Mouse (Mus musculus): ENCODE measurements around the gene Slf2. TPM values are rescaled to one million over a fixed set of nuclear protein-coding genes. Genes with fewer than 3 reads are reported as not detected.

Slf2 gene
- total RNA-seq, 2 experiments from 2014 or later = 11.9 to 14.5 TPM

DNA sequence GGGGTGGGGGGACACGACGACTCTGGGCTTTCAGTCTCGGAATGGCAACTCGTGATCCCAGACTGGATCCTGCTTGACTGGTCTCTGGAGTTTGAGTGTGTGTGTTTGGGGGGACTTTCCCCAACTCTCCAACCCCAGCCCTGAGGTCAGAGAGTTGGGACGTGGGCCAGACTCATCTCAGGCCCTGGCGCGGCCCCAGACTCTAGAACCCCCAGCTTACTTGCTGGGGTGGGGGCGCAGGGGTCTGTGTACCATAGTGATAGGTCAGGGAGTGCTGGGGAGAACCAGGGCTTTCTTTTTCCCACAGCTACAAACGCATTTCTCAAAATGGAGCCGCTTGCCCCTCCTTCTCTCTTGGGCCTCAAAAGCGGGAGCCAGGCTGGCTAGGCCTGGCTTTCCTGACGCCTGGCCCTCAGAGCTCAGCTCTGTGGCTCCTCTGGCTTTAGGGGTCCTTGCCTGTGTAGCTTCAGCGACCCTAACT lies 87.4 kb downstream of the Slf2 start:
- intact Hi-C loops (cut with DNase I) = no loop called here
- DNase-seq = peak; percentile 60
- no peak for TF ChIP-seq CTCF (IDR thresholded peaks at IDR 0.05)
- Histone ChIP-seq H3K27ac (peak overlapping the region; percentile 94), H3K4me3 (peak overlapping the region; percentile 80)

DNA sequence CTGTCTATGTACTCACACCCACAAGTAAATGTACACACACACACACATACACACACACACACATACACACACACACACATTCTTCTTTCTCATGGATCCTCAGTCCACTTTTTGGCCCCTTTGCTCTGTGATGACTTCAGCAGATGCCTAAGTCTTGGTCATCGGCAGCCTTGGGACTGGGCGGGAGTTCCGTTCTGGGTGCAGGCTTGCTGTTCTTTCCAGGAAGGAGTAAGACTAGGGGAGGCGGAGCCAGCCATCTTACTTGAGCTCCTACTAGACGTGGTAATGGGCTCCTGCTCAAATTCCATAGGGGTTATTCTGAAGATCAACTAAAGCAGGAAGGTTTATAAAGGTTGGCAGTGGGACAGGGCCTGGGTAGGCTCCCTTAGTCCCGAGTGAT lies 89.4 kb downstream of the Slf2 start:
- TF ChIP-seq CTCF (IDR thresholded peaks at IDR 0.05) = no peak
- peak overlapping the region; percentile 80 for H3K4me3 ChIP-seq
- peak overlapping the region; percentile 94 for H3K27ac ChIP-seq
- intact Hi-C loops (cut with DNase I) = no loop called here
- peak; percentile 85 for DNase-seq

DNA sequence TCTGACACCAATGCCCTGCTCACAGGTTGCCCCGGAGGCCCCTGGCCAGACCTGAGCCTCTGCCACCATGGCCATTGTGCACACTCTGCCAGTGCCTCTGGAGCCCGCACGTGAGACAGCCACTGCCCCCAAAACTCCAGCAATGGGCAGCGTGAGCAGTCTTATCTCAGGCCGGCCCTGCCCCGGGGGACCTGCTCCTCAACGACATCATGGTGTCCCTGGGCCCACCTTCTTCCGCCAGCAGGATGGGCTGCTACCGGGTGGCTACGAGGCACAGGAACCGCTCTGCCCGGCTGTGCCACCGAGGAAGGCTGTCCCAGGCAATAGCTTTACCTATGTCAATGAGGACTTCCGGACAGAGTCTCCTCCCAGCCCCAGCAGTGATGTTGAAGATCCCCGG lies 90.4 kb downstream of the Slf2 start:
- DNase-seq = peak; percentile 31
- intact Hi-C loops (cut with DNase I) = no loop called here
- no peak for TF ChIP-seq CTCF (IDR thresholded peaks at IDR 0.05)
- Histone ChIP-seq H3K4me3 (peak overlapping the region; percentile 80), H3K27ac (peak overlapping the region; percentile 94)

DNA sequence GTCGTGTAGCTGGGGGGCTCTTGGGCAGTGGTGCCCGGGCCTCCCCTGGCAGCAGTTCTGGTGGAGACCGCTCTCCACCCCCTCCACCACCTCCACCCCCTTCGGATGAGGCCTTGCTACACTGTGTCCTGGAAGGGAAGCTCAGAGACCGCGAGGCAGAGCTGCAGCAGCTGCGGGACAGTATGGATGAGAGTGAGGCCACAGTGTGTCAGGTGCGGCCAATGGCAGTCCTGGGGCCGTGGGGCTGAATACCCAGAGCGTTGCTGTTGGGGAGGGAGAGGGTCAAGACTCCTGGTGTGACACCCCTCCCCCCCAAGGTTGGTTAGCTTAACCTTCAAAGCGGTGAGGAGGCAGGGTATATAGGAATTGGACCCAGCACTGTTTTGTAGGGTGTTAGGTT lies 93.0 kb downstream of the Slf2 start:
- no peak for TF ChIP-seq CTCF (IDR thresholded peaks at IDR 0.05)
- intact Hi-C loops (cut with DNase I) = no loop called here
- Histone ChIP-seq H3K4me3 (no peak overlapping the region), H3K27ac (peak overlapping the region; percentile 51)
- peak; percentile 45 for DNase-seq

DNA sequence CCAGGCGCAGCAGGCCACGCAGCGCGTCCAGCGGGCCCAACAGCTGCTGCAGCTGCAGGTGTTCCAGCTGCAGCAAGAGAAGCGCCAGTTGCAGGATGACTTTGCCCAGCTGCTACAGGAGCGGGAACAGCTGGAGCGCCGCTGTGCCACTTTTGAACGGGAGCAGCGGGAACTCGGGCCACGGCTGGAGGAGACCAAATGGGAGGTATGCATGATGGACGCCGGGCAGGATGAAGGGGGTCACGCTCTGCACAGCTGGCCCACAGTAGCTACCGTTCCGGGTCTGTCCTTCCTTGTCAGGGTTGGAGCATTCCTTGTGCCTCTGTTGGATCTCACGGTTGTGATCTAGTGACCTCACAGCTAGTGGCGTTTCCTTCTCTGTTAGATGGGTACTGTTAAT lies 93.8 kb downstream of the Slf2 start:
- intact Hi-C loops (cut with DNase I) = no loop called here

DNA sequence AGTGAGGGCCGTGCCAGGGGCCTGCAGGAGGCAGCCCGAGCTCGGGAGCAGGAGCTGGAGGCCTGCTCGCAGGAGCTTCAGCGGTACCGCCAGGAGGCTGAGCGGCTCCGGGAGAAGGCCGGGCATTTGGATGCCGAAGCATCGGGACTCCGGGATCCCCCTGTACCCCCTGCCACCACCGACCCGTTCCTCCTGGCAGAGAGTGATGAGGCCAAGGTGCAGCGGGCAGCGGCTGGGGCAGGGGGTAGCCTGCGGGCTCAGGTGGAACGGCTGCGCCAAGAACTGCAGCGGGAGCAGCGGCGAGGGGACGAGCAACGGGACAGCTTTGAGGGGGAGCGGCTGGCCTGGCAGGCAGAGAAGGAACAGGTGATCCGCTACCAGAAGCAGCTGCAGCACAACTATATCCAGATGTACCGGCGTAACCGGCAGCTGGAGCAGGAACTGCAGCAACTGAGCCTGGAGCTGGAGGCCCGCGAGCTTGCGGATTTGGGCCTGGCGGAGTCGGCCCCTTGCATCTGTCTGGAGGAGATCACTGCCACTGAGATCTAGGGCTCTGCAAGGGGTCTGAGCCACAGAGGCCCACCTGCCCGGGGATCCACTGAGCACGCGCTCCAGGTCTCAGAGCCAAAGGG lies 95.1 kb downstream of the Slf2 start:
- TF ChIP-seq CTCF (IDR thresholded peaks at IDR 0.05) = no peak
- H3K27ac ChIP-seq = peak overlapping the region; percentile 86
- intact Hi-C loops (cut with DNase I) = no loop called here
- H3K4me3 ChIP-seq = no peak overlapping the region
- peak; percentile 48 for DNase-seq

More for the DNA sequence above, 93.8 kb downstream of the Slf2 start:
- Histone ChIP-seq H3K27ac (peak overlapping the region; percentile 43; the same call in 1 of the 2 replicates), H3K4me3 (no peak overlapping the region)
- DNase-seq = peak; percentile 42
- TF ChIP-seq CTCF (IDR thresholded peaks at IDR 0.05) = no peak

DNA sequence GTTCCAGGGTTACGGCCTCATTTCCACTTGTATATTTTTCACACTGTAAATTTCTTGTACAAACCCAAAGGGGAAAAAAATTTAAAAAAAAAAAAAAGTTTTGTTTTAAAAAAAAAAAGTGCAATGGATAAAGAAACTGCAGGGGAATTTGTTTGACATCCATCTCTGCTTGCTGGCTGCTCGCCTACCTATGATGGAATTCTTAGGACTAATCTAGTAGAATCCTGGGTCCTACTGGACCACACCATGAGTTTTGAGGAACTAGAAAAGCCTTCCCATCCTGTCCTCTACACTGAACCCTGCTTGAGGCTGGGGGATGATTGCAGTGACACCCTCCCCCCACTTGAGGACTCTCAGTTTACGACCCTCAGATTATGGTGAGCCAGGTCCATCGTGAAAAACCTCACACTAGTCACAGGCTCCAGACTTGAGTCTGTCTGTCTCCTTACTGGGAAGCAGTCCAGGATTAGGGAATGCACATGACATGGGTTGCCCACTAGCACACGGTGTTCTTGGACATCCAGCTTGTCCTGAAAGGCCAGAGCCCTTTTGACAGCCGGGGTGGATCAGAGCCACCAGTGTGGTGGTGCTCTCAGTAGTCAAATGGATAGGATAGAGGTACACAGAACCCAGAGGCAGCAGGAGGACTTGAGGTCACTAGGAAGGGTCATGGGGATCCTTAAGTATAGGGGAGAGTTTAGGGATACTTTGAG lies 96.2 kb downstream of the Slf2 start:
- intact Hi-C loops (cut with DNase I) = no loop called here
- H3K4me3 ChIP-seq = no peak overlapping the region
- DNase-seq = peak; percentile 82
- H3K27ac ChIP-seq = peak overlapping the region; percentile 86
- no peak for TF ChIP-seq CTCF (IDR thresholded peaks at IDR 0.05)

DNA sequence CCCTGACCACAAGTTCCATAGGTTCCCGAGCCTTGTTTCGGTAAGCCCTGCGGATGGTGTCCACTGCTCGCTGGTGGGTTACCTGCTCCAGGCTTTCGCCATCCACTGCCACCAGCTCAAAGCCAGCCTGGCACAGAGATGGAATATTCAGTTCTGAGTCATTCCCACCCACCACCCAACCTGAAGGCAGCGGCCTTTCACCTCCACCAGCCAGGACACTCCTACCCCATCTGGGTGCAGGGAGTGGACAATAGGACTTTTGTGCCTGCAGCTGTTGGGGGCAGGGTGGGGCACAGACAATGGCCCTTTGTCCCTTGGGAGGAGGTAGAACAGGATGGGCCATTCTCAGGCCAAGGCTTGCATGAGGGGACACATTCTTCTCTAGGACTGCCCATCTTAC lies 96.9 kb downstream of the Slf2 start:
- DNase-seq = peak; percentile 46
- TF ChIP-seq CTCF (IDR thresholded peaks at IDR 0.05) = no peak
- Histone ChIP-seq H3K27ac (peak overlapping the region; percentile 86), H3K4me3 (no peak overlapping the region)
- intact Hi-C loops (cut with DNase I) = no loop called here

DNA sequence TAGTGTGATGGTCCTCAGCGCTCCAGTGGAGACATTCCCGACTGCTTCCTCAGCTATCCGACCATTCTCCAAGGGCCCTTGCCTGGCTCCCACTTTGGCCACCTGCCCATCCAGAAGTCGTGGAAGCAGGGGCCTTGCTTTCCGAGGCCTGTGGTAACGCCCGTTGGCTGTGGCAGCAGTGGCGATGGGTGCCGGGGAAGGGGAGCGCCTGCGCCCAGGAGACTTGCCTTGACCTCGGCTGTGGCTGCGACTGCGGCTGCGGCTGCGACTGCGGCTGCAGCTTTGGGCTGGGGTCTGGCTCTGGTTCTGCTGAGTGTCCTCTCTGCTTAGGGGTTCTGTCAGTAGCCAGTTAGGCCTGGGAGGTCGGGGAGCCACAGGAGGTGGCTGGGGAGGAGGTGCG lies 97.8 kb downstream of the Slf2 start:
- intact Hi-C loops (cut with DNase I) = no loop called here
- no peak for TF ChIP-seq CTCF (IDR thresholded peaks at IDR 0.05)
- H3K27ac ChIP-seq = peak overlapping the region; percentile 86

DNA sequence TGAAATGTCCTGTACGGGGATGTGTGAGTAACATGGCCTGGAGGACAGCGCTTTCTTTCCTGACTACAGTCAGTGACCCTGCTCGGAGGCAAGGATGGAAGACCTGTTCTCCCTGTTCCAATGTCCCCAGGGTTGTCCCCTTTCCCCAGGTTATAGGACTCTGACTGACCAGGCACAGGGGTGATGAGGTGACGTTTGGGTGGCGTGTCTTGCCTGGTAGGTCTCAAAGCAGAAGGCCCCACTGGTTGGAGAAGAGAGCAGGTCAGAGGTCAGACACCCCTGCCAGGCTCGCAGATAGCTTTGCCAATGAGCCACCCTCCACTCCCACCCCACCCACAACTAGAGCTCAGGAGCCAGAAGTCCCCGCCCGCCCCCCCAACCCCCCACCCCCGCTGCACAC lies 98.6 kb downstream of the Slf2 start:
- Histone ChIP-seq H3K4me3 (no peak overlapping the region), H3K27ac (peak overlapping the region; percentile 86; the same call in 1 of the 2 replicates)
- DNase-seq = peak; percentile 31
- no peak for TF ChIP-seq CTCF (IDR thresholded peaks at IDR 0.05)
- intact Hi-C loops (cut with DNase I) = no loop called here

More for the DNA sequence above, 97.8 kb downstream of the Slf2 start:
- DNase-seq = peak; percentile 54
- no peak overlapping the region for H3K4me3 ChIP-seq

DNA sequence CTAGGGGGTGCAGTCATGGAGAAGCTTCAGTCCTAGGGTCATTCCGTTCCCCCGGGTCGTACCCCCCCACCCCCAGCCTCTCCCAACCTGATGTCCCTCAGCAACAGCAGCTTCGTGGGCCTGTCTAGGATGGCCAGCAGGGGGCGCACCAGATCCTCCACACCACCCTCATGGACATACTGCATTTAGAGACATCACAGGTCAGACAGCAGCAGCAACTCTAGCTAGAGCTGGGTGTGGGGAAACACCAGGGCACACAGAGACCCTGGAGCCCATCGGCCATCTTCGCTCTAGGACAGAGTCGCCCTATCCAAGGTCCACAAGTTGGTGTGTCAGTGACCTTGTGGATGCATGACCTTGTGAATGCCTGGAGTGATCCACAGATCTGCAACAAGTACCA lies 99.2 kb downstream of the Slf2 start:
- Histone ChIP-seq H3K27ac (peak overlapping the region; percentile 86), H3K4me3 (no peak overlapping the region)
- intact Hi-C loops (cut with DNase I) = no loop called here
- peak; percentile 84 for DNase-seq
- TF ChIP-seq CTCF (IDR thresholded peaks at IDR 0.05) = peak; percentile 76

DNA sequence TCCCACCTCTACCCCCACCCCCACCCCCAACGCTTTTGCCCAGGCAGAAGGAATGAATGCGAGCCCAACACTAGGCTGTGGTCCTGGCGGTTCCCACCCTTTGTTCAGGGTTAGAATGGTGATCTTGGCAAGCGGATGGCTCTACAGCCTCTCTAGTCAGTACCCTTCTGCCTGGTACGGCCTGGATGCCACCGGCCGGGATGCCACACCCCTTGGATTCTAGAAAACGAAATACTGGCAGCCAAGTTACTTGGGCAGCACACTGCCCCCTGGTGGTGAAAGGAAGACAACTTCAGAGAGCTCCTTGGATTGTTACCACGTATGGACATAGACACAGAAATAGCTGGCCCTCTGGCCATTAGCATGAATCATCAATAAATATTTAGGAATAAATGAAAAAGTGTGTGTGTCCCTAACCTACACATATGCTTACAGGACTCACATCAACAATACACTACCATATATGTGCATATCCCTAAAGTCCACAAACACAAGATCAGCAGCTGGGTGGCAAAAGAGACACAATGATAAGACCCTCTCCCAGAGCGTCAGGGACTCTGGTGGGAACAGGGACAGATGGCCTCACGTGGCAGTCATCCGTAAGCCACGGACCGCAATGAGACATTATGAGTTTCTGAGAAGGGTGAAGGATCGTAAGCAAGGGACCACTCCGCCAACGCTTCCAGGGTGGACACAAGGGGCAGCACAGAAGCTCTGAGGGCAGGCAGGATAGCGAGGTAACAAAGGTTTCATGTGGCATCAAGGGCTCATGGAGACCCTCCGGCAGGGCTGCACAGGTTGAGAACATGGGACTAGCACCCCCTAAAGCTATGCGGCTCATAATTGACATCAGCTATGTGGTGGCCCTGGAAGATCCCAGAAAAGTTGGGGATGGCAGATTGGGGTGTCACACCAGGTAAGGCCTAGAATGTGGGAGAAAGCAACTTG lies 100.1 kb downstream of the Slf2 start:
- peak; percentile 85 for DNase-seq
- Histone ChIP-seq H3K27ac (peak overlapping the region; percentile 63), H3K4me3 (peak overlapping the region; percentile 58)
- peak; percentile 87 for TF ChIP-seq CTCF (IDR thresholded peaks at IDR 0.05)
- intact Hi-C loops (cut with DNase I) = loop anchor here (1.0 kb wide), 1 partner anchor 19 kb away; no protein-coding TSS in a partner anchor

Measured in gastrocnemius, adult 2 months (tissue).